Mouse (Mus musculus): ENCODE results near the gene Nop58. TPM values are rescaled to one million over a fixed set of nuclear protein-coding genes. Genes with fewer than 3 reads are reported as not detected.

Nop58 gene
- polyA plus RNA-seq (2017; shearing (Covaris generic)), result 215 TPM

GRCm38 (mm10) chr1:59684819-59685755 lies at the start of gene Nop58:
Gene Nop58 (plus strand): TSS chr1:59684971.

GRCm38 (mm10) chr1:59670641-59671168 lies 14.1 kb upstream of the Nop58 start, which contains the start of gene Sumo1:
Gene Sumo1 (minus strand): TSS chr1:59670834.

DNA sequence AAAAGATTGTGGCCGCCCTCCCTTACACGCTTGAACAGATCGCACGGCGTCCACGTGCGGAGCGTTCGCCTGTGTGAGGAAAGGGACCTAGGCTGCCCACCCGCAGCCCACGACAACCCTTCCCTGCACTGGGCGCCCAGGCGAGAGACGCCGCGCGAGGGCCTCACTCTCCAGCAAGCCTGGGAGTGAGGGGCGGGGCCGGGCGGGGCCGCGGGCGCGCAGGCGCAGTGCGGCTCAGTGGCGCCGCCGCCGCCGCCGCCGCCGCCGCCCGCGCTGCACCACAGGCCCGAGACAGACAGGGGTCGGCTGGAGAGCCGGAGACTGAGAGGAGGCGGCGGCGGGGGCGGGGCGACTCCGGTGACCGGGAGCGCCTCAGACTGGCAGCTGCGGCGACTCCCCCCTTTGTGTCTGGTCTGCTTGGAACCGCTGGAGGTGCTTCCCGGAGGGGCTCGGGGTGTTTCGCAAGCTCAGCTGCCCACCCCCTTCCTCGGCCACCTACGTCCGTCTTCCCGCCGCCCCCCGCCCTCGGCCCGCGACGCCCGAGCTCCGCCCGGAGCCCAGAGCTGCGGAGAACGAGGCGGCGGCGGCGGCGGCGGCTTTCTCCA lies 78.5 kb downstream of the Nop58 start, which contains the start of gene Bmpr2:
TSS of gene Bmpr2 (plus strand) at position 237 of the 605 bp plus-strand sequence.

Other genes with a start within 250 kb of the Nop58 start
- gene Fzd7, start 202.5 kb upstream of the Nop58 start, polyA plus RNA-seq (2017; shearing (Covaris generic)), result not detected
- 2.6 TPM for gene Gm973, start 168.7 kb upstream of the Nop58 start, polyA plus RNA-seq (2017; shearing (Covaris generic))
- 407 TPM for gene Sumo1, start 14.1 kb upstream of the Nop58 start, polyA plus RNA-seq (2017; shearing (Covaris generic))
- 1.1 TPM for gene Bmpr2, start 78.4 kb downstream of the Nop58 start, polyA plus RNA-seq (2017; shearing (Covaris generic))
- 6.4 TPM for gene Fam117b, start 228.0 kb downstream of the Nop58 start, polyA plus RNA-seq (2017; shearing (Covaris generic))